Mouse (Mus musculus) small intestine, adult 2 months (tissue): ENCODE measurements around the gene Acaa1a.

Experiments used
- CTCF ChIP-seq: fragments of 200-500 bp; IDR thresholded peaks from 2 replicates; pipeline ENCODE4 v1.5.1; 2012; ENCODE audit warnings: low read depth, mild to moderate bottlenecking, control low read depth, inconsistent platforms, low read length, moderate library complexity, mixed read lengths; ENCODE audit not compliant: insufficient replicate concordance, insufficient read length; ENCODE audit errors: extremely low read depth
- POLR2A ChIP-seq: fragments of 200-500 bp; IDR thresholded peaks from 2 replicates; pipeline ENCODE4 v1.6.1; 2012; ENCODE audit warnings: low read depth, mild to moderate bottlenecking, control low read depth, inconsistent platforms, low read length, moderate library complexity

DNA sequence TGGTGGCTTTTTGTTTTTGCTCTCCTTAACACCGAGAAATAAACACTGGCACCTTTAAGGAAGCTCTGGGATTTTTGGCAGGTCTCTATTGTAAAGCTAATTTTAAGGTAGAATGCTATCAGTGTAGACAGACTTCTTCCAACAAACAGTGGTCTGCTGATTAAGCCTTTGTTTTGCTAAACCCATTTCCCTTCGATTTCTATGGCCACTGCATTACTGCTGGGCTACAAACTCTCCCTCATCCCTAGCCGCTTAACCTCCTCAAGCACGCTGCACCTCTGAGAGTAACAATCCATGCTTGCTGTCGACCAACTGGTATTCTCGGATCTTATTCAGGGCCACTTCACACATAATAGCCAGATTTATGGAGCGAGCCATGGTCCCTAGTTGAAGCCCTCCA lies 18.5 kb upstream of the Acaa1a start:
- TF ChIP-seq POLR2A (no peak), CTCF (no peak)
